Mouse (Mus musculus): ENCODE measurements around the gene Pdk4. TPM values are rescaled to one million over a fixed set of nuclear protein-coding genes. Genes with fewer than 3 reads are reported as not detected.
A peak's percentile ranks its signal among the peaks of the same experiment; 100 is the strongest.

Gene Pdk4
- total RNA-seq (2021), result 1,000 to 10,000 TPM in 1 of 2 experiments, 100 to 1,000 TPM in 1; 411 to 1,240 TPM
- long read RNA-seq, experiment 1, transcript Pdk4-201 (11 exons, 3,484 nt), result major isoform, 366 of 536 reads
- long read RNA-seq, experiment 1, partial matches to known transcripts, result 17 of 536 reads
- long read RNA-seq, experiment 1, other reads (novel, unspliced or antisense), result 151 of 536 reads
- long read RNA-seq, experiment 2, transcript Pdk4-201 (11 exons, 3,484 nt), result major isoform, 285 of 531 reads
- long read RNA-seq, experiment 2, partial matches to known transcripts, result 17 of 531 reads
- long read RNA-seq, experiment 2, other reads (novel, unspliced or antisense), result 227 of 531 reads

- peak; percentile 94 to 98 for DNase-seq
These were observed at the start of gene Pdk4 for GRCm38 (mm10) chr6:5495961-5496853. Gene Pdk4 (minus strand): TSS chr6:5496309.

GRCm38 (mm10) chr6:5537855-5538365 lies 41.8 kb upstream of the Pdk4 start:
- DNase-seq, result no peak

GRCm38 (mm10) chr6:5535754-5536153 lies 39.6 kb upstream of the Pdk4 start:
- no peak for DNase-seq

- no peak for DNase-seq
These were observed 21.0 kb upstream of the Pdk4 start for GRCm38 (mm10) chr6:5517091-5517490.

- peak; percentile 77 to 91 for DNase-seq
These were observed 13.6 kb upstream of the Pdk4 start for GRCm38 (mm10) chr6:5509757-5510156.

- DNase-seq, result peak; percentile 76 to 85
These were observed 13.2 kb upstream of the Pdk4 start for GRCm38 (mm10) chr6:5509303-5509702.

- peak; percentile 38 to 61 for DNase-seq
These were observed 11.7 kb upstream of the Pdk4 start for GRCm38 (mm10) chr6:5507821-5508220.

GRCm38 (mm10) chr6:5506271-5506670 lies 10.2 kb upstream of the Pdk4 start:
- DNase-seq, result no peak

- DNase-seq, result no peak
These were observed 6.7 kb upstream of the Pdk4 start for GRCm38 (mm10) chr6:5502810-5503209.

GRCm38 (mm10) chr6:5501551-5501950 lies 5.4 kb upstream of the Pdk4 start:
- DNase-seq, result no peak

GRCm38 (mm10) chr6:5498740-5499139 lies 2.6 kb upstream of the Pdk4 start:
- DNase-seq, result peak; percentile 77 to 82

- no peak for DNase-seq
These were observed 736 bp upstream of the Pdk4 start for GRCm38 (mm10) chr6:5496854-5497235.

GRCm38 (mm10) chr6:5485028-5485427 lies 11.1 kb downstream of the Pdk4 start:
- DNase-seq, result peak in 1 of 2 experiments; percentile 26

- DNase-seq, result no peak
These were observed 13.8 kb downstream of the Pdk4 start for GRCm38 (mm10) chr6:5482270-5482783.

GRCm38 (mm10) chr6:5481066-5481465 lies 15.0 kb downstream of the Pdk4 start:
- DNase-seq, result no peak

- no peak for DNase-seq
These were observed 22.1 kb downstream of the Pdk4 start for GRCm38 (mm10) chr6:5474021-5474420.

GRCm38 (mm10) chr6:5472692-5473091 lies 23.4 kb downstream of the Pdk4 start:
- no peak for DNase-seq

GRCm38 (mm10) chr6:5470480-5471318 lies 25.4 kb downstream of the Pdk4 start:
- no peak for DNase-seq

- DNase-seq, result no peak
These were observed 40.3 kb downstream of the Pdk4 start for GRCm38 (mm10) chr6:5455836-5456235.

GRCm38 (mm10) chr6:5449878-5450277 lies 46.2 kb downstream of the Pdk4 start:
- no peak for DNase-seq

- DNase-seq, result no peak
These were observed 47.7 kb downstream of the Pdk4 start for GRCm38 (mm10) chr6:5448396-5448795.

- no peak for DNase-seq
These were observed 48.6 kb downstream of the Pdk4 start for GRCm38 (mm10) chr6:5447546-5447945.

Data from heart, adult 18-20 months (tissue).